In genomic region chr7:112225615-112226262, GRCm38 (mm10) we compare ENCODE assay signal across 8 mouse cellular contexts. TPM values are rescaled to one million over a fixed set of nuclear protein-coding genes. Genes with fewer than 3 reads are reported as not detected.
A peak's percentile ranks its signal among the peaks of the same experiment; 100 is the strongest.
DNase-seq lines count a peak whose midpoint lies in the region; ATAC-seq and TF ChIP-seq lines count a peak whose summit lies in the region.

Gene Mical2 (plus strand): TSS chr7:112225856.

- ATAC-seq in hindbrain, postnatal 0 days: peak; percentile 97

- H3K4me3 ChIP-seq in hindbrain, postnatal 0 days (ENCODE audit: low read length): peak within 1 kb of the TSS; percentile 53

- TF ChIP-seq CTCF in hindbrain, postnatal 0 days (IDR thresholded peaks at IDR 0.05; ENCODE audit: low read depth): no peak

- WGBS in hindbrain, postnatal 0 days: under 1% methylated on average over 47 of the region's 53 CpGs

- peak within 1 kb of the TSS; percentile 77 for H3K4me2 ChIP-seq in hindbrain, postnatal 0 days (ENCODE audit: low read depth, low read length)

- peak; percentile 94 for DNase-seq in ZHBTc4 (ENCODE audit: low read depth, low spot score)
- peak; percentile 60 to 84 for DNase-seq in cerebellum, postnatal 4 days (ENCODE audit: low spot score in 2 of 2)
- peak; percentile 78 to 89 for DNase-seq in gastrocnemius, adult 8-10 months (ENCODE audit: low spot score in 2 of 2)
- peak; percentile 95 for DNase-seq in hindbrain, postnatal 0 days (ENCODE audit: low spot score)
- DNase-seq in left cerebral cortex, adult 18-20 months (ENCODE audit: low spot score in 2 of 2): peak; percentile 87 to 91
- peak; percentile 92 to 94 for DNase-seq in lung, postnatal 4 days
- DNase-seq in retina, postnatal 7 days (ENCODE audit: low read depth, low spot score): peak; percentile 77
- peak; percentile 74 for DNase-seq in urinary bladder, adult 2 months (ENCODE audit: low spot score)

- peak within 1 kb of the TSS; percentile 47 for H3K9ac ChIP-seq in hindbrain, postnatal 0 days (replicated peaks; ENCODE audit: low read length)

- 0 out of 2 replicates have a peak, but pooled peaks cover 17% of the 10 kb centered on the region for H3K4me1 ChIP-seq in hindbrain, postnatal 0 days (ENCODE audit: insufficient read depth, low read length)

- no peak within 1 kb of the TSS for H3K27ac ChIP-seq in hindbrain, postnatal 0 days

- no peaks in the 10 kb centered on the region for H3K36me3 ChIP-seq in hindbrain, postnatal 0 days (ENCODE audit: insufficient read depth, low read length)

- H3K27me3 ChIP-seq in hindbrain, postnatal 0 days (ENCODE audit: insufficient read depth, low read length): no peaks in the 10 kb centered on the region

- no peaks in the 10 kb centered on the region; the same call in 1 of the 2 replicates for H3K9me3 ChIP-seq in hindbrain, postnatal 0 days (ENCODE audit: low read length)

RNA-seq across cellular contexts. Expression of gene Mical2, which starts in this region (rescaled TPM):
- total RNA-seq in gastrocnemius, adult 8-10 months (2022): 100 to 1,000 TPM; 172 to 236 (median 206) TPM
- 12.8 and 16.5 TPM in 2 replicates for total RNA-seq in hindbrain, postnatal 0 days (2014; rRNA removed)
- 6.4 and 6.5 TPM in 2 replicates for polyA plus RNA-seq in hindbrain, postnatal 0 days (2015; fragmentation: Nextera tagmentation; extraction: Ambion mirVana)
- 100 to 1,000 TPM; 503 to 562 TPM for total RNA-seq in left cerebral cortex, adult 18-20 months (2021)
- 22.9 and 26.8 TPM in 2 replicates for polyA plus RNA-seq in urinary bladder, adult 2 months (2012; rRNA removed)
